Mouse (Mus musculus): ENCODE measurements around the gene Gm20509.
A peak's percentile ranks its signal among the peaks of the same experiment; 100 is the strongest.
"Not testable (repeated sequence)": the region's sequence is repeated elsewhere in the genome, so short reads cannot be mapped to it uniquely, and the experiment has no call there.

The Gm20509 gene

GRCm38 (mm10) chr9:73102181-73102580 lies at the start of gene Gm20509:
Gene Gm20509, plus strand, starts transcription at chr9:73102470.
- DNase-seq (ENCODE audit: low read depth, low spot score): no peak

DNA sequence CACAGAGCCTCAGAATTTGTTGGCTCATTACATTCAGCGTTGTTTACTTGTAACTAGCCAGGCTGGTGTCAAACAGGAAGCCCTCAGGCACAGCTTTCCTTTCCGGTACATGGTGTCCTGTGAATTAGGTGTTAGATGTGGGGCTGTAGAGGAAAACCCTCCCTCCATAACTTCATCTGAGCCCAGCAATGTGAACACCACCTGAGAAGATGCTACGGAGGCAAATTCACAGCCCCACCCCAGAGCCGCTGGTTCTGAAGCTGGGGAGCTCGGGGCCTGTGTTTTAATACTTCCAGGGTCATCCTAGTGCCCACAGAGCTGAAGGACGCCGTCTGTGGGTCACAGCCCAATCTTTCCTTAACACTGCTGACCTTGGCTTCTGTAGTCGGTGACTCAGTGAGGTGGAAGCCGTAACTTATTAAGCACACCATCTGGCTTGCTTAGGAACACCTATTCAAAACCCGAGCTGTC lies 46.8 kb upstream of the Gm20509 start:
- no peak for DNase-seq (ENCODE audit: low read depth, low spot score)

GRCm38 (mm10) chr9:73059224-73059623 lies 43.0 kb upstream of the Gm20509 start:
- DNase-seq (ENCODE audit: low read depth, low spot score): no peak

GRCm38 (mm10) chr9:73063621-73064290 lies 38.5 kb upstream of the Gm20509 start:
- no peak for DNase-seq (ENCODE audit: low read depth, low spot score)

DNA sequence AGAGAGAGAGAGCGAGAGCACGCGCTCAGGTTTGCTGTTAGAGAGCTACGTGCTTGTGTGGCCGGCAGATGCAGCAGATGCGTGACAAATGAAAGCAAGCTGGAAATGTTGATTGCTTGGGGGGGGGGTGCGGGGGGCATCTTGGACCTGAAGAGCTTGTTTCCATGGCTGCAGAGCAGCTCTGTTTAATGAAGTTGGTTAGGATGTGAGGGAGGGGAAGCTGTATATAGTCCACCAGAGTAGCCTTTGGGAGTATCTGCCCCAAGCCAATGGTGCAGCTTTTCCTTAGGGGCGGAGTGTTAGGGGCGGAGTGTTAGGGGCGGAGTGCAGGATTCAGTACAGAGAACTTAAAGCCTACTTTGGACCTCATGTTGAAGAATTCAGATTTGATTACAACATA lies 35.2 kb upstream of the Gm20509 start:
- no peak for DNase-seq (ENCODE audit: low read depth, low spot score)

GRCm38 (mm10) chr9:73068230-73068679 lies 34.0 kb upstream of the Gm20509 start:
- DNase-seq (ENCODE audit: low read depth, low spot score): no peak

GRCm38 (mm10) chr9:73068688-73069087 lies 33.6 kb upstream of the Gm20509 start:
- DNase-seq (ENCODE audit: low read depth, low spot score): no peak

DNA sequence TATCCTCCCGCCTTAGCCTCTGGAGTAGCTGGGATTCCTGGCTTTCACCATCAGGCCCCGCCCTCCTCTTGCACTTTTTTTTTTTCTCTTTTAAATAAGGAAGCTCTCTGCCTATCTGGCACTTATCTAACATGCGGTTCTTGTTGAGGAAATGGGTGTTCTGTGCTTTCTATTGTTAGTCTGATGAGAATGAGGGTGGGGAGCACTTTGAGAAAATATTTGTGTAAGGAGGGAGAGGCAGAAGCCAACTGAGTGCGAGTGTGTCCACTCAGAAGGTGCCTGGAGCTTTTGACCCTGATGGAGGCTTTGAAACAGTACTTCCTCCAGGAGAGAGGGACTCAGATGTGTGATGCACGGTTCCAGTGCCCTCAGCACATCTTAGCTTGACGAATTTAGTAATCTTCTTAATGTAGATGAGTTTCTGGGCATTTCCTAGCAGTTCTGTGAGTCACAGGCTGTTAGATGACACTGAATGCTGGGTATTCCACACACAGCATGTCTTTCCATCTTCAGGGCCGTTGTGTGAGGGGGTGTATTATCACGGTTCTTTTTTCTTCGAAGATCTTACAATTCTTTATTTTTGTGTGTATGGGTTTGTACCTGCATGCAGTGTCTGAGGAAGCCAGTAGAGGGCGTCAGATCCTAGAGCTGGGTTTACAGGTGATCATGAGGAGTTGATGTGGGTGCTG lies 31.2 kb upstream of the Gm20509 start:
- no peak for DNase-seq (ENCODE audit: low read depth, low spot score)

DNA sequence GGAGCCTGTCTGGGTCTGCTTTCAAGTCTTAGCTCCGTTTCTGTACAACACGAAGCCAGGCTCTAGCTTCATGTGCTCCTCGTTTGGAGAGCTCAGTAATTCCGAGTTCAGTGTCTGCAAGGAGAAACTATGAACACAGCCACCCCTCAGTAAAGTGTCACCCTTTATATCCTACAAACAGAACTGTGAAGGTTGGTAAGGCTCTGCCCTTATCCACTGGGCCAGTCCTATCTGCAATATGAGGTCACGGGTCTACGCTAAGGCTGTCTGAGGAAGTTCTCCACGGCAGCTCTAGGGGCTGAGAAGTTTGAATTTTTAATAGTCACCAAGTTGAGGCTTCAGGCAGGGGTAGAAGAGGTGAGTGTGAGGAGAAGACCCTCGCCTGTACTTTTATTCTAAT lies 29.8 kb upstream of the Gm20509 start:
- DNase-seq (ENCODE audit: low read depth, low spot score): no peak

GRCm38 (mm10) chr9:73073169-73073568 lies 29.1 kb upstream of the Gm20509 start:
- no peak for DNase-seq (ENCODE audit: low read depth, low spot score)

DNA sequence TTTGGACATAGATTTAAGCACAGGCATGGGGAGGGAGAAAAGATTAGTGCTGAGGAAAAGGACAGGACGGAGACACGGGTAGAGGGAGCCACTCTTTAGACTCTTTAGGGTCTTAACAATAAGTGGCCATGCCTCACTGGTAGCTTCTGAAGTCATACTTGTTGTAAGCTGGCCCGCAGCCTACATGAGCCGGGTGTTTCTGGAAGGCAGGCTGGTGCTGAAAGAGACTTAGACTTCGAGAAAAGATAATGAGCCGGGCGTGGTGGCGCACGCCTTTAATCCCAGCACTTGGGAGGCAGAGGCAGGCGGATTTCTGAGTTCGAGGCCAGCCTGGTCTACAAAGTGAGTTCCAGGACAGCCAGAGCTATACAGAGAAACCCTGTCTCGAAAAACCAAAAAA lies 22.9 kb upstream of the Gm20509 start:
- not testable (repeated sequence) for DNase-seq (ENCODE audit: low read depth, low spot score)

DNA sequence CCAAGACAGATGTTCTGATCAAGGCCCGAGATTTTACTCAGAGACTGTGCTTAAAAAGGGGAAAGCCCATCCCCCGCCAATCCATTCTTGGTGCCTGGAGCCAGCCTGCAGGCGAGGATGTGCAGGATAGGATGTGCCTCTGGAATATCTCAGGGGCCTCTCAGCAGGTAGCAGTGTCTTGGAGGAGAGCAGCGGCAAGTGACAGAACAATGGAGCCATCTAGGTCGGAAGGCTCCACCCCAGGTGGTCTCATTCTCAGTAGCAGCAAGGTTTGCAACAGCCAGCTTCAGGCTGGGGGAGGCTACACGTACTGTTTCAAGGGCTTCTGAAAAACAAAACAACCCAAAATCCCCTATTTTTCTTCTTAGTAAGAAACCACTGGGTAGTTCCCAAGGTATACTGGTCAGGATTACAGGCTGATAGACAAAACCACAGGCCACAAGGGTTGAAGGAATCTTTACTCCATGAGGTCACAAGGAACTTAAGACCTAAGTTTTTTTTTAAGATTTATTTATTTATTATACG lies 22.4 kb upstream of the Gm20509 start:
- DNase-seq (ENCODE audit: low read depth, low spot score): no peak

DNA sequence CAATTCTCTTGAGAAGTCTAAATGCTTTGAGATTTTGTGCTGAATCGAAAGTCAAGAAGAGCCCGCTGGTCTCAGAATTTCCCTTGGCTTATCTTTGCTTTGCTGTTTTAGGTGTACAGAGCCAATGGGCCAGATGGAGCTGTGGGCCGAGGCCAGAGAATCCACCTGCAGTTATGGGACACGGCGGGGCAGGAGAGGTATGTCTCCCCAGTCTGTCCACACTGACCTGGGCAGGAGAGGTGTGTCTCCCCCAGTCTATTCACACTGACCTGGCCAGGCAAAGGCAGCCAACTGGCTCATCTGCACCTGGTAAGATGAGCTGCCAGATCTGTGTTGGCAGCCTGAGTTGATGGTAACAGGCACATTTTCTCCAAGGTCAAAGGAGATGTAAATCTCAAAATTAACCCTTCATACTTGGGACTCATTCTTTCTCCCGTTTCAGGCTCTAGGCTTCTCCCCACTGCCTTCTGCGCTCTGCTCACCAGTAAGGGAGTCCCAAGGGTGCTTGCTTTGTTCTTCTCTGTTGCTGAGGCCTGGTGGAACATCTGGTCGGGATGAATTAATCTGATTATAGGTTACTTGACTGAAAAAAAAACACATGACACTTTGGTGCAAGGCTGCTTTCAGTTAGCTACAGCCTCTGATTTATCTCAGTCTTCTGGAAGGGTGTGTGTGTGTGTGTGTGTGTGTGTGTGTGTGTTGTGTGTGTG lies 19.8 kb upstream of the Gm20509 start:
- no peak for DNase-seq (ENCODE audit: low read depth, low spot score)

DNA sequence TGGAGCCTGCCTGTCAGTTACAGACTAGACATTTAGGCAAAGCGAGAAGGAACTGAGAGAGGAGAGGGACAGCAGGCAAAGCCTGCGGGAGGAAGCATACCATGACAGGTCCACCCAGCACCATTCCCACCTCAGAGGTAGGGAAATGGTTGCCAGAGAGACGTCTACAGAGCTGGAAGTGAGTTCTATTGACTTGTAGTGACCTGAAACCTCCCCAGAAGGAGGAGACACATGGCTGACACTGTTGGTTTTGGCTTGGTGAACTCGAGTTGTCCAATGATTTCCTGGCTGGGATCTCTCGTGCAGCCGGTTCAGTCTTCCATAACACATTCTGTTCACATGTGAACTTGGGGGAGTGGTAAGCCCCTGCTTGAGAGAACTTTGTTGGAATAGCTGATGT lies 18.3 kb upstream of the Gm20509 start:
- DNase-seq (ENCODE audit: low read depth, low spot score): no peak

GRCm38 (mm10) chr9:73085845-73086244 lies 16.4 kb upstream of the Gm20509 start:
- DNase-seq (ENCODE audit: low read depth, low spot score): no peak

DNA sequence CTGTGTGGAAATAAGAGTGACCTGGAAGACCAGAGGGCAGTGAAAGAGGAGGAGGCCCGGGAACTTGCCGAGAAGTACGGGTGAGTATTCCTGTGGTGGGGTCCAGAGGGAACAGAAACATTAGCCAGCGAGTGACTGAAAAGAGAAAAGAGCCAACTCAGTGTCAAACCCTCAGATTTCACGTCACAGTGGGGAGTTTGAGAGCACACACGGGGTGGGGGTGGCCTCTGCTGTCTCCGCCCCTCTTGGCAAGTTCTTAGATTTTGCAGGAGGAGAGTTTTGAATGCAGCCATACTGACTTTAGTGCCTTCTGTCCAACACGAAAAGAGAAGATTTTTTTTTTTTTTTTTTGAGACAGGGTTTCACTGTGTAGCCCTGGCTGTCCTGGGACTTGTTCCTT lies 15.1 kb upstream of the Gm20509 start:
- no peak for DNase-seq (ENCODE audit: low read depth, low spot score)

DNA sequence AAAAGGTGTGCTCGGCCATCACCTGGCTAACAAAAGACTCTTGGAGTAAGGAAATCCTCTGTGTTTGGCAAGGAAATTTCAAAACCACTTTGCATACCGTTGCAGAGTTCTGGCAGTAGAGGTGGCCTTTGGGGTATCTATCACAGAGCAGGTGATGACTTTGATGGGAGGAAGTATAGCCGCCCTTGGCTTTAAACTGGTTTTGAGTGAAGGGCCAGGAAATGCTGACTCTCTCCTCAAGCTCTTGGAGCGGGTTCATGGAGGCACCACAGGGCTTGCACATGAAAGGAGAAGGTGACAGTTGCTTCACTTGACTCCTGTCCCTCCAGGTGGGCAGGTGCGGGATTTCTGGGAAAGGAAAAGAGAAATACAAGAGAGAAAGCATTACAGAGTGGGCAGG lies 14.7 kb upstream of the Gm20509 start:
- DNase-seq (ENCODE audit: low read depth, low spot score): no peak

DNA sequence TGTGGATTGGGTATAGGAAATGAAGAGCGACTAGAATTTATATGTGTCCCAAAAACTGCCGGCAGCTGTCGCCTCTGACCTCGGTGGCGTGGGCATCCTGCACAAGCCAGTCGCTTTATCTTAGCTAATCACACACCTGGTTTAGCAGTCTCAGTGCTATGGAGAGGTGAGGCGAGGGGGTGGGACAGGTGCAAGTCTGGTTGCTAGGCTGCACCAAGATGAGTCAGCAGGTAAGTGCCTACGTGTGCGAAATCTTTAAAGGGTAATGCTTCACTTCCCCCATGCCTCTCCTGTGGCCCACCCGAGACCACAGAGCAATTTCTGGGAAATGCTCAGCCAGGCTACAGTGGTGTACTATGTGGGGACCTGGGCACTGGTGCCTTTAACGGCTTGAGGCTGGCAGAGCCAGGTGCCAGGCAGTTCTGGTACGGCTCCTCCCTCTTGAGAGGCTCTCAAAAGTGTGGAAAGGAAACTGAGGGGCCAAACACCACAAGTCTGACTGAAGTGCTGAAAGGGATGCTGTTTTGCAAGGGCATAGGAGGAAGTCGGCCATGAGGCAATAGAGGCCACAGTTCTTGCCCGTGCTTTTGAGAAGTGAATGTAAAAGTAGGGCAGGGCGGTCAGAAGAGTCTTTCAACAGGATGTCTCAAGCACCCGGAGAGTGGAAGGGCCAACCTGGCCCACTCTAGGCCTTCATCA lies 12.9 kb upstream of the Gm20509 start:
- DNase-seq (ENCODE audit: low read depth, low spot score): no peak

- no peak for DNase-seq (ENCODE audit: low read depth, low spot score)
Observed at GRCm38 (mm10) chr9:73090121-73090520, 12.1 kb upstream of the Gm20509 start.

GRCm38 (mm10) chr9:73091747-73092146 lies 10.5 kb upstream of the Gm20509 start:
- DNase-seq (ENCODE audit: low read depth, low spot score): peak; percentile 75

GRCm38 (mm10) chr9:73094580-73094979 lies 7.7 kb upstream of the Gm20509 start:
- no peak for DNase-seq (ENCODE audit: low read depth, low spot score)

GRCm38 (mm10) chr9:73097898-73098297 lies 4.4 kb upstream of the Gm20509 start:
- no peak for DNase-seq (ENCODE audit: low read depth, low spot score)
